Mouse (Mus musculus) olfactory bulb, adult 2 months (tissue): ENCODE data around the gene Taar8b.

Experiments
- CTCF ChIP-seq: fragments of 200-500 bp; IDR thresholded peaks from 2 replicates; pipeline ENCODE4 v1.5.1; 2012; ENCODE audit warnings: low read depth, mild to moderate bottlenecking, low read length, moderate library complexity; ENCODE audit not compliant: insufficient read depth
- POLR2A ChIP-seq: fragments of 200-500 bp; IDR thresholded peaks from 2 replicates; pipeline ENCODE4 v1.6.1; 2012; ENCODE audit warnings: mild to moderate bottlenecking, low read depth, low read length, moderate library complexity; ENCODE audit not compliant: insufficient read depth

GRCm38 (mm10) chr10:24087168-24087567 is 4.9 kb downstream of the Taar8b start:
- no peak for TF ChIP-seq CTCF
- no peak for TF ChIP-seq POLR2A
